Mouse (Mus musculus): ENCODE measurements around the gene Gemin4.

Gemin4 gene

GRCm38 (mm10) chr11:76217390-76217800 is at the start of gene Gemin4, which contains the start of gene Dbil5:
Gemin4 (minus strand) TSS chr11:76217664.
Dbil5 (plus strand) TSS chr11:76217608.
- peak; percentile 93 for DNase-seq (ENCODE audit: low read depth)

- DNase-seq (ENCODE audit: low read depth) = no peak
Observed at GRCm38 (mm10) chr11:76262611-76263351, 45.3 kb upstream of the Gemin4 start.

- no peak for DNase-seq (ENCODE audit: low read depth)
Observed at GRCm38 (mm10) chr11:76261224-76261623, 43.8 kb upstream of the Gemin4 start.

- no peak for DNase-seq (ENCODE audit: low read depth)
Observed at GRCm38 (mm10) chr11:76260208-76261050, 43.0 kb upstream of the Gemin4 start.

GRCm38 (mm10) chr11:76258511-76258910 is 41.0 kb upstream of the Gemin4 start:
- no peak for DNase-seq (ENCODE audit: low read depth)

GRCm38 (mm10) chr11:76257386-76257785 is 39.9 kb upstream of the Gemin4 start:
- no peak for DNase-seq (ENCODE audit: low read depth)

GRCm38 (mm10) chr11:76256129-76256528 is 38.7 kb upstream of the Gemin4 start:
- DNase-seq (ENCODE audit: low read depth) = no peak

GRCm38 (mm10) chr11:76255431-76256001 is 38.1 kb upstream of the Gemin4 start:
- DNase-seq (ENCODE audit: low read depth) = no peak

GRCm38 (mm10) chr11:76253918-76254264 is 36.4 kb upstream of the Gemin4 start:
- DNase-seq (ENCODE audit: low read depth) = no peak

GRCm38 (mm10) chr11:76253145-76253917 is 35.9 kb upstream of the Gemin4 start:
- DNase-seq (ENCODE audit: low read depth) = peak; percentile 68

- no peak for DNase-seq (ENCODE audit: low read depth)
Observed at GRCm38 (mm10) chr11:76252036-76252435, 34.6 kb upstream of the Gemin4 start.

- no peak for DNase-seq (ENCODE audit: low read depth)
Observed at GRCm38 (mm10) chr11:76247239-76247638, 29.8 kb upstream of the Gemin4 start.

GRCm38 (mm10) chr11:76246439-76246838 is 29.0 kb upstream of the Gemin4 start:
- DNase-seq (ENCODE audit: low read depth) = no peak

- no peak for DNase-seq (ENCODE audit: low read depth)
Observed at GRCm38 (mm10) chr11:76243811-76244546, 26.5 kb upstream of the Gemin4 start.

GRCm38 (mm10) chr11:76242901-76243810 is 25.7 kb upstream of the Gemin4 start, which contains the start of the genes Mrm3 and Glod4:
Mrm3 (plus strand) TSS chr11:76243715.
Glod4 (minus strand) TSS chr11:76243725.
- peak; percentile 55 for DNase-seq (ENCODE audit: low read depth)

GRCm38 (mm10) chr11:76239750-76240149 is 22.3 kb upstream of the Gemin4 start:
- no peak for DNase-seq (ENCODE audit: low read depth)

GRCm38 (mm10) chr11:76236136-76236535 is 18.7 kb upstream of the Gemin4 start:
- DNase-seq (ENCODE audit: low read depth) = no peak

- DNase-seq (ENCODE audit: low read depth) = no peak
Observed at GRCm38 (mm10) chr11:76225051-76225450, 7.6 kb upstream of the Gemin4 start.

- no peak for DNase-seq (ENCODE audit: low read depth)
Observed at GRCm38 (mm10) chr11:76224631-76225030, 7.2 kb upstream of the Gemin4 start.

Measured in fibroblast of lung, adult 2 months (primary cell).